Mouse (Mus musculus) spleen, embryonic (tissue): Measurements from ENCODE around the gene Cct6b.

Experiments used
- CTCF ChIA-PET: fragments of 350-600 bp; sonication (Branson Sonifier 250); formaldehyde crosslinking; loops from one replicate; lab custom pipeline; 2022; lab: Charles Lee

Cct6b gene

DNA sequence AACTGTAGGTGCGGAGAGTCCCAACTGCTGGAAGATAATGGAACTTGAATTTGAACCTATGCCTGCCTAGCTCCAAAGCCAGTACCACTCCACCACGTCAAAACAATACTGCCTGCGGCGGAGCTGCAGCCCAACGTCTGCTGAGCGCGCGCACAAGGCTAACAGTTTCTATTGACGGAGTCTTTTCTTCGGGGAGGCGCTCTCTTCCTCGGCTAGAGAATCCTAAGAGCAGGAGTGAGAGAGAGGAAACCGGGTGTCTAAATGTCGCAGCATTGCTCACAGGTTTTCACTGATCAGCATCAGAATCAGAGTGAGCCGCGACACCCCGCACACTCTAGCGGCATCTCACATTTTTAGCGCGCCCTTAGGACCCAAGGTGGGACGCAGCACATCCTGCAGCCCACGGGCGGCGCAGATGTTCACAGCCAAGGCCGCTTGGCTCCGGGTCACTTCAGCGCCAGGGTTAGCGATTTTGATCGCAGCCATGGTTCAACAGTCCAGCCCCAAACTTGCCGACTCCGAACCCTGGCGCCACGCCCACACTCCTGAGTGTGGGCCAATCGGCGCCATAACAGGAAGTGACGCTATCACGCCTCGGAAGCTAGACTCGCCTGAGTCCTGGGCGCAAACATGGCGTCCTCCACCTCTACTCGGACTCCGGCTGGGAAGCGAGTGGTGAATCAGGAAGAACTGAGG is at the start of gene Cct6b, which contains the start of gene Zfp830:
Cct6b (minus strand) TSS at position 580 of the 696 bp plus-strand sequence.
Zfp830 (plus strand) TSS at position 604 of the 696 bp plus-strand sequence.
- CTCF ChIA-PET, result no interaction called here

DNA sequence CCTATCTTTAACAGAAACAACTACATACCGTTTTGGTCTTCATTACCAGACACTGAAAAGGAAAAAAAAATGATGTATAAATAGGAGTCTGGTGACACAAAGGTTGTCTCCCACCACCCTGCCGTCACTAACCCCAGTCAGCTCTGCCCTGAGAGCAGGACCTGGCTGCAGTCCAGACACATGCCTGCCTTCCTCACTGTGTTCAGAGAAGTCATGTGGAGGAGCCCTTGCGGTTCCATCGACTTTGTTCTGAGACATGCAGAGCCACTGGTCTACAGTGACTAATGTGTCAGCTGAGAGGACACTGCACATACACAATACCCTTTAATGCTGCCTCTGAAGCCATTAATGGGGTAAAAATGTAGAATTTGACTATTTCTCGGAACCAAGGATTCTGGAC is 44.4 kb upstream of the Cct6b start:
- CTCF ChIA-PET, result no interaction called here

DNA sequence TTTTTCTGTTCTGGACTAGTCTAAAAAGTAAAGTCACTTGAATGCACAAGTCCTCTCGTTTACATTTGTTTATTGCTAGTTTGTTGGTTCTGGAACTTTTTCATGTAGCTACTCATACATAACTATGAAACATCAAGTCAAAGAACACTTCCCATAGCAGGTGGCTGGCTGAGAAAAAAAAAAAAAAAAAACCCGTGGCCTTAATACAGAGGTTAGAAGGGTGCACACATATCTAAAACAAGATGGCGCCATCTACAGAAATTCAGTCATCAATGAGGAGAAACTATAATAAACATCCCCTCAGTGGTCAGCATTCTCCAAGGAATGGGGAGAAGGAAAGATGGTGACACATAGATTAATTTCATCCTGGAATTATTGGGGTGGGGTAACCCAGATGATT is 43.2 kb upstream of the Cct6b start:
- CTCF ChIA-PET, result interaction anchor here (0.6 kb wide), 1 partner anchor 85 kb away, joined by 4 read pairs; no protein-coding TSS in a partner anchor

DNA sequence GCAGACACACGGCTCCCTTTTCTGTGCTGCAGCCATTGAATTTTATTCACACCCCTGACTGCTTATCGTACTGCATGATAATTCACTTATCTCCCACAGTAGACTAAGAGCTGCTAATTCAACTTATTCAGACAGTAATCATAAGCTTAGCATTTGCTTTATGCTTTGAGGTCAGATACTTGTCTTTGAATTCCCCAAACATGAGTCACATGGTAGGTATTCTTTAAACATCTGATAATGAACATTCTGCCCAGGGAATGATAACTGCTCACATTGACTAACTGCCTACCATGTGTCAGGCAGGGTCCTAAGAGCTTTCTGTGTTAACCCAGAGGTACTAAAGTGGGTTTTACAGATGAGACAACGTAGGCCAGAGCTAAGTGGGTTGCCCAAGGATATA is 42.5 kb upstream of the Cct6b start:
- CTCF ChIA-PET, result interaction anchor here (0.6 kb wide), 1 partner anchor 84 kb away, joined by 4 read pairs; no protein-coding TSS in a partner anchor

DNA sequence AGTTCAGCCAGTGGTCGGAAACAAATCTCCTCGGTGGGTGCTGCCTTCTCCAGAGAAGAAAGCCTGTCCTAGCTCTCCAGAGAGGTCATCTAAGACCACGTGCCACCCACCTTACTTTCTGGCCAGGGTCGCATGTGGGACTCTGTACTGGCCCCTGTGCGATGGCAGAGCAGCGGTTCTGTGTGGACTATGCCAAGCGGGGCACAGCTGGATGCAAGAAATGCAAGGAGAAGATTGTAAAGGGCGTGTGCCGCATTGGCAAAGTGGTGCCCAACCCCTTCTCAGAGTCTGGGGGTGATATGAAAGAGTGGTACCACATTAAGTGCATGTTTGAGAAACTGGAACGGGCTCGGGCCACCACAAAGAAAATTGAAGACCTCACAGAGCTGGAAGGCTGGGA is 19.3 kb upstream of the Cct6b start:
- CTCF ChIA-PET, result interaction anchor here (0.6 kb wide), 1 partner anchor 35 kb away, joined by 3 read pairs; no protein-coding TSS in a partner anchor

DNA sequence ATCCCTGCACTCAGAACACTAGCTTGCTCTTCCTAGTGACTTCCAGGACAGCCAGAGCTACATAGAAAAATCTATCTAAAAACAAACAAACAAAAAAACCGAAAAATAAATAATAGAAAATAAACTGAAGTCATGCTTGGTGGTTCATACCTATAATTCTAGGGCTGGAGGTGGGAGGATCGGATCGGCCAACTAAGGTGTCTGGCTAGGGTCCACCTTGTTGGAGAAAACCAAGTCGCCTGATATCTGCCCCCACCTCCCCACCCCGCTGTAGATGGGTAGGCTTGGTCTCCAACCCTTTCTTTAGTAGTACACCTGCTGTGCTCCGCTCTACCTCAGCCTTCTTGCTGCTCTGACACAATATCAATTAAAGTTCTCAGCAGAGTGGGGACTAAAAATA is 18.1 kb upstream of the Cct6b start:
- CTCF ChIA-PET, result interaction anchor here (0.9 kb wide), 1 partner anchor 12 kb away, joined by 3 read pairs; no protein-coding TSS in a partner anchor

DNA sequence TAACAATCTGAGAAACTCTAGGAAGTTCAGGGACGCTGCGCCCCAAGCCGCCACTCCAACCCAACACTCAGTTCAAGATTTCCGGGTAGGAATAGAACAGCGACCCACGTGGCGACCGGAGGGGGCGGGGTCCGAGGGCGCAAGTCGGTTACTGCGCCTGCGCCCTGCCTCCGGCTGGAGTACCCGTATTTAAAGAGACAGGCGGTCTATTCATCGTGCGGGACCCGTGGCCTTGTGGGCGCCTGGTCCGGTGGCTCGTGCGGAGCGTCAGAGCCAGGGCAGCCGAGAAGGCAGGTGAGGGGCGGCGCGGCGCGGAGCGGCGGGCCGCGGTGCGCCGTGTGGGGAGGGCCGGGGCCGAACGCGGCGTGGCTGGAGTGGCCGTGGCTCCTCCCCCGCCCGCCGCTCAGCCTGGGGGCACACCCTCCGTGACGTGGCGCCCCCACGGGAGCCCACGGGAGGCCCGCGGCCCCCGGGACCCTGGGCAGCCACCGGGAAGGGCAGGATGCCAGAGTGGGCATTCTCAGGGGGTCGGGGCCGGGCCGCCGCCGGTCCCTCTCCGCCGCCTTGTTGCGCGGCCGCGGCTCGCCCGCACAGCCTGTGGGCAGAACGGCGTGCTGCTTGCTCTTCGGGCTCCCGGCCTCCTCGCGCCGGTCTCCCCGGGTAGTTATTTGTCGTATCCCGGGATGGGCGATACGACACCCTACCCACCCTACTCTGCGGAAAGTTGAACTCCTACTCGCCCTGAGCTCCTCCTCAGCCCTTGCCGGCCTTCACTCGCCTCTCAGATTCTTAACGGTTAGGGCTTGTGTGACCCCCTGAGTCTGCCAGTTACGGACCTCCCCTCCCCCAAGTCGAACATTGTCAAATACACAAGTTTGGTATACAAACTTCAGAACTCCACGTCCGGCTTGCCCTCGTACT is 17.1 kb upstream of the Cct6b start, which contains the start of gene Lig3:
Lig3 (plus strand) TSS at position 126 of the 921 bp plus-strand sequence.
- CTCF ChIA-PET, result interaction anchor here (0.9 kb wide), 1 partner anchor 13 kb away, joined by 3 read pairs; no protein-coding TSS in a partner anchor

DNA sequence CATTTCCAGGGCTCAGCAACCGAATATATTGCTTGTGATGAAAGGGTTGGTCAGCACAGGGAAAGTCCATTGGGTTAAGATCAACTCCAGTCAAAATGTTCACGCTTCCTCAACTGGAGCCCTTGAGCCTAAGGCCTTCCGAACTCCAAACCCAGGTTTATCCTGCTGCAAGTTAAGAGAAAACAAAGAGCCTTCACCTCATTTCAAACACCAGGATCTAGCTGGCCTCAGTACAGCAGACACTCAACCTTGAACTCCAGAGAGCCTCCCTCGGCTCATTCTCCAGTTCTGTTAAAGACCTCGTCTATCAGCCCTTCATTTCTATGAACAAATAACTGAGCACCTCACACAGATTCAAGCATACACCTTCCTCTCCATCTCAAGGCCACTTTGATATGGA is 16.0 kb upstream of the Cct6b start:
- CTCF ChIA-PET, result no interaction called here

DNA sequence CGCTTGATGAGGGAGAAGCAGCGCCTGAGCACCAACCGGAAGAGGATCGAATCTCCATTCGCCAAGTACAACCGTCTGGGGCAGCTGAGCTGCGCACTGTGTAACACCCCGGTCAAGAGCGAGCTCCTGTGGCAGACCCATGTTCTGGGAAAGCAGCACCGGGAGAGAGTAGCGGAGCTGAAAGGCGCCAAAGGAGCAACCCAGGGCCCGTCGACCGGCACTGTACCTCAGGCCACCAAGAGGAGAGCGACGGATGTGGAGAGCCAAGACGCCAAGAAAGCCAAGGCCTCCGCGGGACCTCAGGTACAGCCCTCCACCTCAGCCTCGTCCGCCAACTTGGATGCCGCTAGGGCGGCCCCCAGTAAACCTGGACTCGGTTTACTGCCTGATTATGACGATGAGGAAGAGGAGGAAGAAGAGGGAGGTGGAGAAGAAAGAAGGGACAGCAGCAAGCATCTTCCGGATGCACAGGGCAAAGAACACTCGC is 360 bp upstream of the Cct6b start:
- CTCF ChIA-PET, result no interaction called here

DNA sequence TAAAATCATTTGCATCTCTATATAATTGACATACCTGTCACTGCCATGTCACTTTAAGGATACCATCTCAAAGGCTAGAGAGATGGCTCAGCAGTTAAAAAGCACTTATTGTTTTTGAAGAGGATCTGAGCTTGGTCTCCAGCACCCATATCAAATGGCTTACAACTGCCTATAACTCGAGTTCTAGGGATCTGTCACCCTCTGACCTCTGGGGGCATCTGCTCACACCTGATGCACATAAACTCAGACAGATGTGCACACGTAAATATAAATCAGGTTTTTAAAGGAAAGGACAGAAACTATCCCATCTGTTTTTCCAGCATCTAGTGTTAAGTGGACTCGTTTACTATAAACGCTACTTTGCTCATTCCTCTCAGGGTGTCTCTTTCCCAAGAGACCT is 860 bp downstream of the Cct6b start:
- CTCF ChIA-PET, result no interaction called here

DNA sequence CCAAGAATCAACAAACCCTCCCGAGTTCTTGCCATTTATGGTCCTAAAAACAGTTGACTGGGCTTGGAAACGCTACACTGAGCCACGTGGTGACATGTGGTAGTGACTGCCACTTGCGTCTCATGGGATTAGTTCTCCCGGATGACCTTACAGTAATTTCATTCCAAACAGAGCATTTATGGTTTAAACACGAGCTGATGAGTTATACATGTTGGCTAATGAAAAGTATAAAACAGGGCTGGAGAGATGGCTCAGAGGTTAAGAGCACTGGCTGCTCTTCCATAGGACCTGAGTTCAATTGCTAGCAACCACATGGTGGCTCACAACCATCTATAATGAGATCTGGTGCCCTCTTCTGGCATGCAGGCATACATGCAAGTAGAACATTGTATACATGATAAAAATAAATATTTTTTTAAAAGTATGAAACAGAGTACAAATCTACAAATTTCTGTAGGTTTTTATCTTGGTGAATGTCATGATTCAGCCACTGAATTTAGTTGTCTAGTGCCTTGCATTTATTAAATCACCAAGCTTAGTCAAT is 1.8 kb downstream of the Cct6b start:
- CTCF ChIA-PET, result no interaction called here

DNA sequence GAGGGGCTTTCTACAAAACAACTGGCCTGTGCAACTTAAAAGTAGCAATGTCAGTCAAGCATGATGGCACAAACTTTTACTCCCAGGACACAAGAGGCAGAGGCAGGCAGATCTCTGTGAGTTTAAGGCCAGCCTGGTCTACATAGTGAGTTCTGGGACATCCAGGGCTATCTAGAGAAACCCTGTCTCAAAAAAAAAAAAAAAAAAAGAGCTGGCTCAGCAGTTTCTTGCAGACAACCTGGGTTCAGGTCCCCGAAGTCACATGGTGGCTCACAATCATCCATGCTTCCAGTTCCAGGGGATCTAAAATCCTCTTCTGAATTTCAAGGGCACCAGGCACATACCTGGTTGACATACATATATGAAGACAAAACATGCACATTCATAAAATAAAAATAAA is 8.2 kb downstream of the Cct6b start:
- CTCF ChIA-PET, result interaction anchor here (0.7 to 1.0 kb wide), 2 partner anchors 43 to 135 kb away, joined by 3 to 4 read pairs; no protein-coding TSS in a partner anchor

DNA sequence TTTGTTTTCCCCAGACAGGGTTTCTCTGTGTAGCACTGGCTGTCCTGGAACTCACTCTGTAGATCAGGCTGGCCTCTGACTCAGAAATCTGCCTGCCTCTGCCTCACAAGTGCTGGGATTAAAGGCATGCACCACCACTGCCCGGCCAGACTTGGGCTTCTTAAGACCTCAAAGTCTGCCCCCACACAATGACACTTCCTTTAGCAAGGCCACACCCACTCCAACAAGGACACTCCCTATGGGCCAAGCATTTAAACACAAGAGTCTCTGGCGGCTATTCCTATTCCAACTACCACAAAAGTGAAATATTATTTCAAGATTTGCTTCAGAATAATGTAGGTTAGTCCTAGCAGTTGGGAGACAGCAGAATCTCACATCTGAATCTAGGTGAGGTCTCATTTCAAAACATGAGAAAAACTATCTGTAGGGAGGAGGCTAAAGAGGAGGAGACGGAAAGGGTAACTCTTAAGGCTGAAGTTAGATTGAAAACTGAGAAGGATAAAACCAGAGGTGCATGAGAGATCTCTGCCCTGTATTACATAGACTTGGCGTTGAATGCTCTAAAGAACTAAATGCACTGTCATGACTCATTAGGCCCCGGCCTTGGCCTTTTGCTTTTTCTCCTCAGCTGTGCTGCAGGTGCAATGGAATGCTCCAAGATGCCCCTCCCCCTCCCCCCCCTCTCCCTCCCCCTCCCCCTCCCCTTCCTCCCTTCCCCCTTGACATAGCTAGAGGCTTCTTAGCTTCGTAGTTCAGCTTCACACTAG is 11.6 kb downstream of the Cct6b start:
- CTCF ChIA-PET, result no interaction called here

DNA sequence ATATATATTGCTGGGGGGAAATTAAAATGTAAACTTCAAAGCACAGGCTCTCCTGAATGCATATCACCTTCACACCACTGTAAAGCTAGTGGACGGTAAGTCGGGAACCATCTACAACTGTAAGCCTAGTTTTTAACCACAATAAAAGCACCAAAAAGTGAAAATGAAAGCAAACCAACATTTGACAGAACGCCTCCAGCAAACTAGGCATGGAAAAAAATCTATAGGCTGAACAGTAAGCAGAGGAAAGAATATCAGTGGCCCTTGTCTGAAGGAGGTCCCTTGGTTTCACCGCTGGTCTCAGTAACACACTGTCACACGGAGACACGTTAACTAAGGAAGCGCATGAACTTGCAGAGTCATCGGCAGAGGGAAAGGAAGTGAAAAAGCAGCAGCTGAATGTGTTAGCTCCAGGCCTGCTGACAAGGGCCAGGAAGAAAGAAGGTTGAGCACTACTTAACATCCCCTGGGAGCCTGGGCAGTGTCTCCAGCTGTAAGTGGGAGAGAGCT is 17.2 kb downstream of the Cct6b start:
- CTCF ChIA-PET, result interaction anchor here (0.6 to 1.0 kb wide), 3 partner anchors 42 to 369 kb away, joined by 3 to 5 read pairs (median 3); no protein-coding TSS in a partner anchor

DNA sequence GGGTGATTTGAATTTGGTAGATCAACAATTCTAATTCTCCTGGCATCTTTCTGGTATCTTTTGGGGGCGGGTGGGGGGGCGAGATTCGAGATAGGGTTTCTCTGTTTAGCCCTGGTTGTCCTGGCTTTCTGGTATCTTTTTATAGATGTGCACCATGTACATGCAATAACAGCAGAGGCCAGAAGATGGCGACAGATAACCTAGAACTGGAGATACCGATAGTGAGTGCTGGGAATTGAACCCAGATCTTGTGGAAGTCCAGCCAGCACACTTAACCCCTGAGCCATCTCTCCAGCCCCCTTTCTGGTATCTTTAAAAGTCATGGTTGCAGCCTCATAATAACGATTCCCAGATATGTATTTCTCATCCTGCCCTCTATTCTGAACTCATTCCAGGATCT is 18.0 kb downstream of the Cct6b start:
- CTCF ChIA-PET, result interaction anchor here (0.6 to 1.0 kb wide), 2 partner anchors 21 to 43 kb away, joined by 3 to 12 read pairs; no protein-coding TSS in a partner anchor

DNA sequence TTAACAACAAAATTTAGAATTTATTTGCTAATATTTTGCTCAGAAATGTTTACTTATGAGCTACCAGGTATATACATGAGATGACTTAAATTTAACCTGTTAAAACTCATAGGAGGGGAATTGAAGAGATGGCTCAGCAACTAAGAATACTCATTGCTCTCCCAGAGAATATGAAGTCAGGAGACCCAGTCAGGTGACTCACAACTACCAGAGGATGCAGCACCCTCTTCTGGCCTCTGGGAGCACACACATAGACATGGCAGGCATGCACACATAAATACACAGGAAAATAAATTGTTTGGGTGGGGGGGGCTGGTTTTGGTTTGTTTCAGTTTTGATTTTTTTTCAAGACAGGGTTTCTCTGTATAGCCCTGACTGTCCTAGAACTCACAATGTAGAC is 25.1 kb downstream of the Cct6b start:
- CTCF ChIA-PET, result no interaction called here

DNA sequence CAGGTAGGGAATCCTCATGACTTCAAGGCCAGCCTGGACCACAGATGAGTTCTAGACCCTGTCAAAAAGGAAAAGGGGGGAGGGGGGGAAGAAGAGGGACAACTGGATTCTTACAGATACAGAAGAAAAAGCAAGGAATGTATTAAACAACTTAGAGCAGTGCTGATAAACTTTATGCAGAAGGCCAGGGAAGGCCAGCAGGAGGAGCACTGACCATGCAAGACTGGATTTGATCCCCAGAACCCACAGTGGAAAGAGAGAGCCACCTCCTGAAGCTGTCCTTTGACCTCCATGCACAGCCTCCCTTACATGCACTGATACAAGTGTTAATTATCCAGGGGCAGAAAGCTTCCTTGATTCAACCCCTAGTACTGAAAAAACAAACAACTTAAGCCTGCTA is 29.9 kb downstream of the Cct6b start:
- CTCF ChIA-PET, result interaction anchor here (0.7 kb wide), 1 partner anchor 32 kb away, joined by 9 read pairs; no protein-coding TSS in a partner anchor

DNA sequence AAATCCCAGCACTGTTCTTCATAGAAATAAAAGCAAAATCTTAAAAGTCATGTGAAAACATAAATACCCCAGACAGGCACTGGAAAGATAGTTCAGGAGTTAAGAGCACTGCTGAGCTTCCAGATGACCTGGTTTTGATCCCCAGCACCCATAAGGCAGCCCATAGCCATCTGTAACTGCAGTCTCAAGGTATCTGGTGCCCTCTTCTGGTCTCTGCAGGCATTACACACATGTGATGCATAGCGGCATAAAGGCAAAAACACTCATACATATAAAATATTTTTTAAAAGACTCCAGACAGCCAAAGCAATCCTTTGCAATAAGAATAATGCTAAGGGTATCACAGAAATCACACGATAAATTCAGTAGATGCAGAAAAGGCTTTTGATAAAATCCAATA is 37.3 kb downstream of the Cct6b start:
- CTCF ChIA-PET, result no interaction called here

DNA sequence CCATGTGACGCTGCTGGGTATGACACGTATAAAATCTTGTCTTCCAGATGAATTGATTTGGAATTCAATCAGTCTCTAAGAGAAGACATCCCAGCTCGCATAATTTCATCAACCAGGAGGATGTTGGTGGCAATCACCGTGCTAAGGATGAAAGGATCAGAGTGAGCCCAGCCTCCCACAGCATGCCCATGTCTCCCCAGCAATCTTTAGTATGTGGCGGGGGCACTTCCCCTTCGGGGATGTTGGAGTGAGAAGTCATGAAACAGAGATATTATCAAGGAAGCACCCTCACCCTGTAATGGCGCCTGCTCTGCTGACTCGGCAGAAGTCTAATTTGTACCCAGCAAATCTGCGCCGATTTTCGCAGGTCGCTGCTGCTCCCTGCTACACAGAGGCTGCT is 44.8 kb downstream of the Cct6b start:
- CTCF ChIA-PET, result no interaction called here

DNA sequence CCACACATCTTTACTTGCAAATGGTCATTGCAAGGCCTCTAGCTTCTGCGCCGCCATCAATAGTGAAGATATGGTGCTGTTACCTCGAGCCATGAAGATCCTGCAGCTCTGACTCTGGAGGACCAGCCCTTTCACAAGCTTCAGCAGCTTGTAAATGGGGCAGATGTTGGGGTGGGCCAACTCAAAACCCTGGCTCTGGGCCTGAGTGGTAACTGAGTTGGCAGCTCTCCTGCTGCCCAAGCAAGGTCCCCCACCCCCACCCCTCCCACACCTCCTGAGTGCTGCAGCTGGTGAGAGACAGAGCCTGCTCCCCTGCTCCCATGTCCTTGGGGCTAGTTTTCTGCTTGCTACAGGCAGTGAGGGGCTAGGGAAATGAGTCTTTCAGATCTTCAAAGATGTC is 51.4 kb downstream of the Cct6b start:
- CTCF ChIA-PET, result no interaction called here
